Mouse (Mus musculus): Measurements from ENCODE around the gene Wnt7b. TPM values are rescaled to one million over a fixed set of nuclear protein-coding genes. Genes with fewer than 3 reads are reported as not detected.

Gene Wnt7b
- total RNA-seq, 1 experiment = 11.2 TPM

- TF ChIP-seq ZC3H11A (IDR thresholded peaks at IDR 0.05; ENCODE audit: borderline replicate concordance, low read depth, low read length) (no peak), ZNF384 (IDR thresholded peaks at IDR 0.05; ENCODE audit: low read depth, low read length) (no peak), HCFC1 (IDR thresholded peaks at IDR 0.05; ENCODE audit: borderline replicate concordance, insufficient read depth, low read length) (no peak), CHD2 (IDR thresholded peaks at IDR 0.05; ENCODE audit: low read depth, low read length) (no peak), MAFK (IDR thresholded peaks at IDR 0.05; ENCODE audit: insufficient read depth, low read depth, low read length) (no peak)
- Histone ChIP-seq H3K4me1 (ENCODE audit: control insufficient read depth in 2 of 2, insufficient read depth in 2 of 2, low read length in 2 of 2, poor library complexity in 1 of 2) (no peaks in the 10 kb centered on the region), H3K36me3 (ENCODE audit: control insufficient read depth, insufficient read depth, low read length, poor library complexity, severe bottlenecking) (no peaks in the 10 kb centered on the region), H3K4me3 (ENCODE audit: insufficient read depth in 1 of 2, low read depth in 1 of 2, low read length in 2 of 2, poor library complexity in 1 of 2, severe bottlenecking in 1 of 2) (no peak overlapping the region), H3K9ac (ENCODE audit: insufficient read depth, low read depth, low read length, poor library complexity, severe bottlenecking) (no peak overlapping the region), H3K27ac (ENCODE audit: insufficient read depth, low read depth, low read length, poor library complexity, severe bottlenecking) (no peak overlapping the region), H3K9me3 (ENCODE audit: control insufficient read depth, insufficient read depth, low read depth, low read length) (no peaks in the 10 kb centered on the region)
- in situ Hi-C loops (cut with MboI; ENCODE audit: low sequenced_read_pairs in 2 of 2, unreplicated experiment in 2 of 2) = no loop called here
- no peak for DNase-seq (ENCODE audit: low read depth, low spot score)
These were observed 10.4 kb upstream of the Wnt7b start for GRCm38 (mm10) chr15:85592674-85593073.

DNA sequence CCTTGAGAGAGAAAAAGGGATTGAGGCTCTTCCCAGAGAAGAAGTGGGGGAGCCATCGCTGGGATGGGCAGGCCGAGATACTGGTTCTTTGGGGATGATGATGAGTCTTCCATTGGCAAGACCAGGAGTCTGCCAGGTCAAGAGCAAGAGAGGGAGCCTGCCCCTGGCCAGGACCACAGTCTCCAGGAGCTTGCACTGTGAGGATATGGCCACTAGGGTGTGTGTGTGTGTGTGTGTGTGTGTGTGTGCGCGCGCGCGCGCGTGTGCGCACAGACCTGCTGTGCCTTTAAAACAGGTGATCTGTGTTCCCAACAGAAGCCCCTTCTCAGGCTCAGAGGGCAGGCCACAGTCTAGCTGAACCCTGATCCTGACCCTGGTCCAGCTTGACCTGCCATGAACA, 8.6 kb upstream of the Wnt7b start:
- Histone ChIP-seq H3K4me1 (ENCODE audit: control insufficient read depth in 2 of 2, insufficient read depth in 2 of 2, low read length in 2 of 2, poor library complexity in 1 of 2) (no peaks in the 10 kb centered on the region), H3K36me3 (ENCODE audit: control insufficient read depth, insufficient read depth, low read length, poor library complexity, severe bottlenecking) (no peaks in the 10 kb centered on the region), H3K4me3 (ENCODE audit: insufficient read depth in 1 of 2, low read depth in 1 of 2, low read length in 2 of 2, poor library complexity in 1 of 2, severe bottlenecking in 1 of 2) (peak overlapping the region in 1 of 2 experiments; percentile 16; a peak in 2 of 4 replicates), H3K9me3 (ENCODE audit: control insufficient read depth, insufficient read depth, low read depth, low read length) (no peaks in the 10 kb centered on the region), H3K9ac (ENCODE audit: insufficient read depth, low read depth, low read length, poor library complexity, severe bottlenecking) (no peak overlapping the region; the same call in 1 of the 2 replicates), H3K27ac (ENCODE audit: insufficient read depth, low read depth, low read length, poor library complexity, severe bottlenecking) (no peak overlapping the region)
- in situ Hi-C loops (cut with MboI; ENCODE audit: low sequenced_read_pairs in 2 of 2, unreplicated experiment in 2 of 2) = no loop called here
- no peak for DNase-seq (ENCODE audit: low read depth, low spot score)
- TF ChIP-seq HCFC1 (IDR thresholded peaks at IDR 0.05; ENCODE audit: borderline replicate concordance, insufficient read depth, low read length) (no peak), CHD2 (IDR thresholded peaks at IDR 0.05; ENCODE audit: low read depth, low read length) (no peak), ZNF384 (IDR thresholded peaks at IDR 0.05; ENCODE audit: low read depth, low read length) (no peak)

- Histone ChIP-seq H3K36me3 (ENCODE audit: control insufficient read depth, insufficient read depth, low read length, poor library complexity, severe bottlenecking) (no peaks in the 10 kb centered on the region), H3K4me3 (ENCODE audit: insufficient read depth in 1 of 2, low read depth in 1 of 2, low read length in 2 of 2, poor library complexity in 1 of 2, severe bottlenecking in 1 of 2) (no peak overlapping the region), H3K4me1 (ENCODE audit: control insufficient read depth in 2 of 2, insufficient read depth in 2 of 2, low read length in 2 of 2, poor library complexity in 1 of 2) (no peaks in the 10 kb centered on the region), H3K9me3 (ENCODE audit: control insufficient read depth, insufficient read depth, low read depth, low read length) (no peaks in the 10 kb centered on the region), H3K9ac (ENCODE audit: insufficient read depth, low read depth, low read length, poor library complexity, severe bottlenecking) (no peak overlapping the region), H3K27ac (ENCODE audit: insufficient read depth, low read depth, low read length, poor library complexity, severe bottlenecking) (no peak overlapping the region)
- TF ChIP-seq HCFC1 (IDR thresholded peaks at IDR 0.05; ENCODE audit: borderline replicate concordance, insufficient read depth, low read length) (no peak), ZNF384 (IDR thresholded peaks at IDR 0.05; ENCODE audit: low read depth, low read length) (no peak), CHD2 (IDR thresholded peaks at IDR 0.05; ENCODE audit: low read depth, low read length) (no peak), MAFK (IDR thresholded peaks at IDR 0.05; ENCODE audit: insufficient read depth, low read depth, low read length) (no peak), ZC3H11A (IDR thresholded peaks at IDR 0.05; ENCODE audit: borderline replicate concordance, low read depth, low read length) (peak; percentile 18; the same call in 1 of the 2 replicates)
- in situ Hi-C loops (cut with MboI; ENCODE audit: low sequenced_read_pairs in 2 of 2, unreplicated experiment in 2 of 2) = loop anchor here (5.0 to 10.0 kb wide), 4 partner anchors 101 to 319 kb away; no protein-coding TSS in a partner anchor
- DNase-seq (ENCODE audit: low read depth, low spot score) = no peak
These were observed 1.2 kb upstream of the Wnt7b start for GRCm38 (mm10) chr15:85583504-85583903.

- Histone ChIP-seq H3K27ac (ENCODE audit: insufficient read depth, low read depth, low read length, poor library complexity, severe bottlenecking) (no peak overlapping the region), H3K9ac (ENCODE audit: insufficient read depth, low read depth, low read length, poor library complexity, severe bottlenecking) (no peak overlapping the region), H3K36me3 (ENCODE audit: control insufficient read depth, insufficient read depth, low read length, poor library complexity, severe bottlenecking) (no peaks in the 10 kb centered on the region), H3K4me1 (ENCODE audit: control insufficient read depth in 2 of 2, insufficient read depth in 2 of 2, low read length in 2 of 2, poor library complexity in 1 of 2) (peaks cover 0 to under 1% of the 10 kb centered on the region in 2 experiments; a peak in 1 of 4 replicates), H3K4me3 (ENCODE audit: insufficient read depth in 1 of 2, low read depth in 1 of 2, low read length in 2 of 2, poor library complexity in 1 of 2, severe bottlenecking in 1 of 2) (no peak overlapping the region), H3K9me3 (ENCODE audit: control insufficient read depth, insufficient read depth, low read depth, low read length) (no peaks in the 10 kb centered on the region)
- TF ChIP-seq ZC3H11A (IDR thresholded peaks at IDR 0.05; ENCODE audit: borderline replicate concordance, low read depth, low read length) = peak; percentile 94
- no peak for TF ChIP-seq ZNF384 (IDR thresholded peaks at IDR 0.05; ENCODE audit: low read depth, low read length)
- DNase-seq (ENCODE audit: low read depth, low spot score) = peak; percentile 83
- in situ Hi-C loops (cut with MboI; ENCODE audit: low sequenced_read_pairs in 2 of 2, unreplicated experiment in 2 of 2) = loop anchor here (5.0 to 10.0 kb wide), 4 partner anchors 101 to 318 kb away; no protein-coding TSS in a partner anchor
These were observed 751 bp upstream of the Wnt7b start for GRCm38 (mm10) chr15:85583024-85583423.

- Histone ChIP-seq H3K9me3 (ENCODE audit: control insufficient read depth, insufficient read depth, low read depth, low read length) (no peaks in the 10 kb centered on the region), H3K36me3 (ENCODE audit: control insufficient read depth, insufficient read depth, low read length, poor library complexity, severe bottlenecking) (no peaks in the 10 kb centered on the region), H3K27ac (ENCODE audit: insufficient read depth, low read depth, low read length, poor library complexity, severe bottlenecking) (no peak overlapping the region), H3K9ac (ENCODE audit: insufficient read depth, low read depth, low read length, poor library complexity, severe bottlenecking) (peak overlapping the region; percentile 54), H3K4me1 (ENCODE audit: control insufficient read depth in 2 of 2, insufficient read depth in 2 of 2, low read length in 2 of 2, poor library complexity in 1 of 2) (peaks cover 0 to 6% of the 10 kb centered on the region in 2 experiments; a peak in 1 of 4 replicates), H3K4me3 (ENCODE audit: insufficient read depth in 1 of 2, low read depth in 1 of 2, low read length in 2 of 2, poor library complexity in 1 of 2, severe bottlenecking in 1 of 2) (peak overlapping the region; percentile 64 to 68)
- TF ChIP-seq ZNF384 (IDR thresholded peaks at IDR 0.05; ENCODE audit: low read depth, low read length) = no peak
- TF ChIP-seq ZC3H11A (IDR thresholded peaks at IDR 0.05; ENCODE audit: borderline replicate concordance, low read depth, low read length) = no peak
- no peak for TF ChIP-seq MAFK (IDR thresholded peaks at IDR 0.05; ENCODE audit: insufficient read depth, low read depth, low read length)
- no peak for TF ChIP-seq HCFC1 (IDR thresholded peaks at IDR 0.05; ENCODE audit: borderline replicate concordance, insufficient read depth, low read length)
- TF ChIP-seq CHD2 (IDR thresholded peaks at IDR 0.05; ENCODE audit: low read depth, low read length) = no peak
- DNase-seq (ENCODE audit: low read depth, low spot score) = no peak
- in situ Hi-C loops (cut with MboI; ENCODE audit: low sequenced_read_pairs in 2 of 2, unreplicated experiment in 2 of 2) = loop anchor here (5.0 to 10.0 kb wide), 4 partner anchors 99 to 317 kb away; no protein-coding TSS in a partner anchor
These were observed 659 bp downstream of the Wnt7b start for GRCm38 (mm10) chr15:85581563-85582064.
